Mouse (Mus musculus) erythroblast, embryonic 14.5 days (primary cell): ENCODE results near the gene Nr2c1. TPM values are rescaled to one million over a fixed set of nuclear protein-coding genes. Genes with fewer than 3 reads are reported as not detected.

Experiments
- H3K27me3 ChIP-seq: 2 replicates; pipeline ENCODE4 v1.6.1; 2012; ENCODE audit warnings: inconsistent platforms; ENCODE audit not compliant: control insufficient read depth
- H3K36me3 ChIP-seq: 2 replicates; pipeline ENCODE4 v1.6.1; 2012; ENCODE audit warnings: mild to moderate bottlenecking, inconsistent platforms; ENCODE audit not compliant: control insufficient read depth
- H3K4me1 ChIP-seq: 2 replicates; pipeline ENCODE4 v1.6.1; 2012; ENCODE audit warnings: inconsistent platforms; ENCODE audit not compliant: control insufficient read depth
- H3K4me3 ChIP-seq: replicated peaks from 2 replicates; pipeline ENCODE3; 2012; ENCODE audit warnings: moderate library complexity, mild to moderate bottlenecking, inconsistent platforms
- H3K9me3 ChIP-seq: 2 replicates; pipeline ENCODE4 v1.6.1; 2012; ENCODE audit warnings: low read length, inconsistent platforms, mixed read lengths; ENCODE audit not compliant: control insufficient read depth
- GATA1 ChIP-seq: IDR thresholded peaks from 2 replicates; pipeline ENCODE4 v1.6.1; 2012; ENCODE audit warnings: low read length, inconsistent platforms, mixed read lengths
- TAL1 ChIP-seq: IDR thresholded peaks from 3 replicates; pipeline ENCODE4 v1.6.1; 2012; ENCODE audit warnings: low read length, inconsistent platforms, mixed read lengths
- polyA plus RNA-seq: library from polyadenylated mRNA; stranded (reverse); fragments of >175 nt; gene quantifications from 2 replicates; pipeline ENCODE4 v1.2.3, GENCODE M21; 2012

The Nr2c1 gene
- polyA plus RNA-seq, 1 experiment: 0.03 TPM

DNA sequence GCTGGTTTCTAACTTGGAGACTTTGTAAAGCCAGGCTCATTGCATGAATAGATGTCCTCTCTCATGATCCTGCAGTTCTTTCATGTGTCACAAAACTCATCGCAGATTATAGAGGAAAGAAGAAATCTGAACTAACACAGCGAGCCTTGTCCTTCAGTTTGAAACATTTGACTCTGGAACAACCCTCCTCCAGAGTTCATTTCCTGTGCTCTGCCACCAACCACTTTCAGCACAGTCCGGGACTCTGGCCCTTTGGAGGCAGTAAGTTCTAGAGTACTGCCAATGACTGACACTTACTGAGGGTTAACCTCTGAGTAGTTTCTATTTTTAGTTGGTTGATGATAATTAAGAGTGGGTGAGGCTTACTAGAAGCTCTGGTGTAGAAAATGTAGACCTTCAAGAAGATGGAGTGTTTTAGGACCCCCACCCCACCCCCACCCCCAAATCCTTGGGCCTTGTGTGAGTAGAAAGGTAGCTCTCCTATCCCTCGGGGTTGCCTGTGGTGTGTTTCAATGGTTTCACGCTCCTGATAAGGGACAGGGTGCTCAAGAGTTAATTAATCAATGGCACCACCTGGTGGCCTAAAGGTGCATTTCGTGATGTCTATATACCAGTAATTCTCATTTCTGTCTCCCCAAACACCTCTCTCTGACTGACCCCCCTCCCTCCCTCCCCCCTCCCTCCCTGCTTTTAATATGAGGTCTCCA, 31.8 kb upstream of the Nr2c1 start:
- no peaks in the 10 kb centered on the region for H3K27me3 ChIP-seq
- no peak for TF ChIP-seq TAL1
- no peak; the same call in 1 of the 2 replicates for TF ChIP-seq GATA1
- H3K9me3 ChIP-seq: no peaks in the 10 kb centered on the region
- peaks cover 12% of the 10 kb centered on the region for H3K4me1 ChIP-seq
- H3K36me3 ChIP-seq: peaks cover 14% of the 10 kb centered on the region
- H3K4me3 ChIP-seq: no peak overlapping the region

DNA sequence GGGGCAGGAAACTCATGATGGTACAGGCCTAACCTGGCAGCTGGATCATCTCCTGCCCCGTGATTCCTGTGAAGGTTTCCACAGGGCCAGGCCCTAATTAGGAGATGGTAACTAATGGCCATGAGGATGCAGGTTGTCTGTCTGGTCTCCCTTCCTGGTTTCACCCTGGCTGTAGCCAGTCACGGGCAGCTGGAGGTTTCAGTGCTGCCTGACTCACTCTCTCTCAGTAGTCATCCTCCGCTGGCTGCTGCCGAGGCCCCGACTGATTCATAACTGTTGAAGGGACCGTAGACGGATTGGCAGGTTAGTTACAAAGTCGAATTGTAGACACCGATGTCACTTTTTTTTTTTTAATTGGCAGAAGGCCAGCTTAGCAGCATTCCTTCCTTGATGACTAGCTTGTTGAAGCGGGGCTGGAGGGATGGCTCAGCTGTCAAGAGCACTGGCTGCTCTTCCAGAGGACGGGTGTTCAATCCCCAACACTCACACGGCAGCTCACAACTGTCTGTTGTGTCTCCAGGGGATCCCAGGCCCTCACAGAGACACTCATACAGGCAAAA, 31.0 kb upstream of the Nr2c1 start:
- TF ChIP-seq TAL1 (no peak), GATA1 (no peak)
- Histone ChIP-seq H3K4me3 (no peak overlapping the region), H3K4me1 (peaks cover 12% of the 10 kb centered on the region), H3K9me3 (no peaks in the 10 kb centered on the region), H3K27me3 (no peaks in the 10 kb centered on the region), H3K36me3 (peaks cover 16% of the 10 kb centered on the region)

DNA sequence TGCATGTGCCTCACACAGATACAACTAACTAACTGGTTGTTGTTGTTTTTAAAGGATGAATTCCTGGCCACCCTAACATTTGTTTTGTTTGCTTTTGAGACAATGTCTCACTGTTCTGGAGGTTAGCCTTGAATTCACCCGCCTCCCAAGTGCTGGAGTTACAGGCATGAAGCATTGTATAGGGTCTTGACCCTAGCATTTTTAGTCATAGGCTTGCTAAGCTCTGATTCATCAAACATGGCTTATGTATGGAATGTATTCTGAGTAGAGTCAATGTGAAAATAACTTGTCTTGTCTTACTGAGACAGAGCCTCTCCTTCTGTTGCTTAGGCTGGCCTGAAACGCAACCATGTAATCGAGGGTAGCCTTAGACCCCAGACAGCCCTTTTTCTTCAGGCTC, 29.9 kb upstream of the Nr2c1 start:
- Histone ChIP-seq H3K9me3 (no peaks in the 10 kb centered on the region), H3K36me3 (peaks cover 14% of the 10 kb centered on the region), H3K4me3 (no peak overlapping the region), H3K4me1 (peaks cover 23% of the 10 kb centered on the region), H3K27me3 (no peaks in the 10 kb centered on the region)
- TF ChIP-seq GATA1 (no peak), TAL1 (no peak)

DNA sequence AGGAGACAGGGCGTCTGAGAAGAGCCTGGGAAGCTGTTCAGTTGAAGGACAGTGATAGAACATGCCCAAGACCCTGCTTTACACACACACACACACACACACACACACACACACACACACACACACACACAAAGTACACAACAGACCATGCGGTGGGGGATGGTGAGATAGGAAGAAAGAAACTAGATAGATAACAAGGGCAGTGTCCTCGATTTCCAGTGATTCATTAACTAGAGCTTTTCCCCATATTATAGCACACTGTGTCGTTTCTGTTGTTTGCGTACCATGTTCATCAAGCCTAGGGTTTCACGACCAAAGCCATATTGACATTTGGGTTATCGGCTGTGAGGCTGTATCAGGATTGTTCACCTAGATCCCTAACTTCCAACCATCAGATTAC, 28.8 kb upstream of the Nr2c1 start:
- TF ChIP-seq GATA1 (no peak), TAL1 (no peak)

DNA sequence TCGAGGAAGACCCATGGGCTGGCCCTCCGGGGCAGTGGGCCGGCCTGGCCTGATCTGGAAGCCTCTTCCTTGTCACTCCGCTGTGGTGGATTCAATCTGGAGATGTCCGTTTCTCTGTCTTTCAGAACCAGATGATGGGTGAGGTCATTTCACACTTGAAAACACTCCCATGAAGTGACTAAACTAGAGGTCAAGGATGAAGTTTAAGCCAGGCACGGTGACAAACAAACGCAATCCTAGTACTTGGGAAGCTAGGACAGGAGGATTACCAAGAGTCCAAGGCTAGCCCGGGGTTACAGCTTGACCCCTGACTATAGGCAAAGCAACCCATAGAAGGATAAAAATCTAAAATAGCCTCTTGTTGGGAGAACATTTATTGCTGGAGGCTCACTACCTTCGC, 27.1 kb upstream of the Nr2c1 start:
- no peak overlapping the region for H3K4me3 ChIP-seq
- H3K9me3 ChIP-seq: no peaks in the 10 kb centered on the region
- TF ChIP-seq TAL1: no peak
- H3K36me3 ChIP-seq: peaks cover 38% of the 10 kb centered on the region
- H3K4me1 ChIP-seq: peaks cover 27% of the 10 kb centered on the region
- H3K27me3 ChIP-seq: no peaks in the 10 kb centered on the region

More for the DNA sequence above, 28.8 kb upstream of the Nr2c1 start:
- Histone ChIP-seq H3K4me1 (peaks cover 32% of the 10 kb centered on the region), H3K4me3 (no peak overlapping the region), H3K27me3 (no peaks in the 10 kb centered on the region), H3K9me3 (no peaks in the 10 kb centered on the region), H3K36me3 (peaks cover 24% of the 10 kb centered on the region)

DNA sequence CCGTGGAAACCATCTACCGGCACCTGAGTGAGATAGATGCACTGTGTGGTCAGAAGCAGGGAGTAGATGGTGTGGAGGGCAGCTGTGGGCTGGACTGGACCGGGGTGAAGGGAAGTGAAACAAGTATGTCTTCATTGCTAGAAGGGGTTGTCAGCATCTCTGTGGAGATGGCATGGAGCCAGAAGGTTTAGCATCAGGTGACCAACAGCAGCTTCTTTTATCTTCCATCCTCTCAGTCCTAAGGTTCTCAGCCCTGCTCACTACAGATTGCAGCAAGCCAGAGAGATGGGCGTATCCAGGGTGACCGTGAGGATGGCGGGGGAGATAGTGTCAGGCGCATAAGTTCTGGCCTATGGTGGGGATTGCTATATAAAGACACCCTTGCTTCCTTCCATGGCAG, 25.2 kb upstream of the Nr2c1 start:
- no peaks in the 10 kb centered on the region for H3K9me3 ChIP-seq
- H3K36me3 ChIP-seq: peaks cover 52% of the 10 kb centered on the region
- no peaks in the 10 kb centered on the region for H3K27me3 ChIP-seq
- no peak overlapping the region for H3K4me3 ChIP-seq
- H3K4me1 ChIP-seq: peaks cover 20% of the 10 kb centered on the region
- TF ChIP-seq GATA1 (no peak), TAL1 (peak; percentile 37; the same call in 1 of the 3 replicates)

DNA sequence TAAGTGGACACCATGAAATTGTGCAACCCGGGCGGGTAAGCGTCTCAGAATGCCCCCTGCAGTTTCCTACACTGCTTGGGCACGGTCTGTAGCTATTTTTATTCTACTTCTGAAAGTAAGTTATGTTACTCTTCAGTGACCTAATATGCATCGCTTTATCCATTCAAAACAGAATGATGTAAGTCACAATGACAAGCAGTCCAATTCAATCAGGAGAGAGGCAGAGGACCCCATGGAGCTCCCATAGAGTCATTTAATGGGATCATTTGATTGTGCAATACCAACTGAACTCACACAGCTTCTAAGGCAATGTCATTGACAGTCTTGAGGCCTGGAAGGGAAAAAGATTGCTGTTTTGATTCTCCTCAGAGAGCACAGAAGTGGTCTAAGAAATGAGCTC, 24.2 kb upstream of the Nr2c1 start:
- H3K36me3 ChIP-seq: peaks cover 55% of the 10 kb centered on the region
- H3K9me3 ChIP-seq: no peaks in the 10 kb centered on the region
- H3K4me1 ChIP-seq: peaks cover 20% of the 10 kb centered on the region
- no peak for TF ChIP-seq TAL1
- TF ChIP-seq GATA1: no peak
- H3K27me3 ChIP-seq: no peaks in the 10 kb centered on the region
- H3K4me3 ChIP-seq: no peak overlapping the region

DNA sequence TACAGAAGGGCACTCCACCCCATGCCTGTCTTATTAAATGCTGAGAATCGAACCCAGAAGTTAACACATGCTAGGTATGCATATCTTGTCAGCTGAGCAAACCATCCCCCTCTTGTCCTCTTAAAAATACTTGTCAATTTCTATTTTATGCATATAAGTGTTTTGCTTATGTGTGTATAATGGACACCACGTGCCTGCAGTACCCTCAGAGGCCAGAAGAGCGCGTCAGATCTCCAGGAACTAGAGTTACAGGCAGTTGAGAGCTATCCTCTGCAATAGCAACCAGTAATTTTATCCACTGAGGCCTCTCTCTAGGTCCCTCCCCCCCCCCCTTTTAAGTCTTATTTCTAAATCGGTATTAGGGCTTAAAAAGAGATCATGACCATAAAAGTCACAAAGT, 23.4 kb upstream of the Nr2c1 start:
- Histone ChIP-seq H3K36me3 (peaks cover 59% of the 10 kb centered on the region), H3K4me1 (peaks cover 20% of the 10 kb centered on the region), H3K27me3 (no peaks in the 10 kb centered on the region), H3K4me3 (no peak overlapping the region), H3K9me3 (no peaks in the 10 kb centered on the region)
- no peak for TF ChIP-seq GATA1
- TF ChIP-seq TAL1: no peak

DNA sequence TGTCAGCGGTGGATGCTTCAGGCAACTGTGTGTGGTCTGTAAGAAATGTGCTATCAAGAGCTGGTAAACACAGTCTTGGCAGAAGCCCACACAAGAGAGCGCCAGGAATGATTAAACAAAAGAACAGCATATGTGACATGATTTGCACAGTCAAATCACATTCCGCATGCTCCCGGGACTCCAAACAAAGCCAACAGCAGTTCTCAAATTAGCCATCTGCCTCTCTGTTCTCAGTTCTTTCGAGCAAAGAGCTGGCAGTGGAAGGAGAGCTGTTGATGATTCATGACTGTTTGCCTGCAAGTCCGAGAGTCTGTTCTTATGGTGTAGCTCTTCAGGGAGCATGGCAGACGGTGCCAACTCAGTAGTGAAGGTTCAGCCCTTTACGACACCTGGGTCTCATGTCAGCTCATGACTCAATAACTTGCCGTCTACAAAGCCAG, 18.1 kb upstream of the Nr2c1 start:
- no peaks in the 10 kb centered on the region for H3K27me3 ChIP-seq
- peaks cover 36% of the 10 kb centered on the region for H3K36me3 ChIP-seq
- TF ChIP-seq TAL1 (no peak), GATA1 (no peak)
- H3K4me1 ChIP-seq: no peaks in the 10 kb centered on the region
- H3K4me3 ChIP-seq: no peak overlapping the region
- H3K9me3 ChIP-seq: no peaks in the 10 kb centered on the region
